Mouse (Mus musculus): ENCODE measurements around the gene Gipc3. TPM values are rescaled to one million over a fixed set of nuclear protein-coding genes. Genes with fewer than 3 reads are reported as not detected.

Gipc3 gene
- polyA plus RNA-seq, 1 experiment = 1.3 TPM

DNA sequence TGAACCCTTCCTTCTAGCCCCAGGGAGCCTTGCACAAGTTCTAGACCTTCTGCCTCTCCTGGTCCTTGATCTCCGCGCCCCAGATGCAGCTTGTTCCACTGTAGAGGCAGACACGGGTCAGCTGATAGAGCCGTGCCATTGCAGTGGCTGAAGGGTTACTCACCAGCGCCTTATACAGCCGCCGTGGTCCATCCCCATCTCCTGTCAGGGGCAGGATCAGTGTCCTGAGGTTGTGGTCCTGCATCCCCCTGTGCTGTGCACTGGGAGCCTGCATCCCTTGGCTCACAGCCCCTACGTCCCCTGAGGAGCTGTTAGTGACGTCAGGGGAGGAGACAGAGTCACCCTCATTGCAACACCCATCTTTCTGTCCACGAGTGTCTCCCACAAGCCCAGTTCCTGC is 39.8 kb downstream of the Gipc3 start:
- peaks cover 62% of the 10 kb centered on the region for H3K4me1 ChIP-seq (ENCODE audit: control insufficient read depth, insufficient read depth, insufficient read length)
- no peaks in the 10 kb centered on the region for H3K27me3 ChIP-seq (ENCODE audit: control insufficient read depth, insufficient read depth, low read length)
- H3K36me3 ChIP-seq (ENCODE audit: control insufficient read depth, insufficient read depth, low read length) = peaks cover 18% of the 10 kb centered on the region
- 34% methylated on average over 10 of the region's 10 CpGs for WGBS
- H3K4me3 ChIP-seq (ENCODE audit: extremely low read depth, insufficient read depth, insufficient read length) = no peak overlapping the region
- no peak for DNase-seq (ENCODE audit: low read depth in 1 of 2, low spot score in 2 of 2)
- H3K27ac ChIP-seq (ENCODE audit: insufficient read depth, low read length) = 0 out of 2 replicates have a peak overlapping the region, but pooled peaks have one; percentile 11
- no peak for TF ChIP-seq CTCF (IDR thresholded peaks at IDR 0.05; ENCODE audit: extremely low read depth, insufficient read depth, insufficient read length, insufficient replicate concordance)
- TF ChIP-seq POLR2A (IDR thresholded peaks at IDR 0.05; ENCODE audit: low read depth, low read length) = no peak

DNA sequence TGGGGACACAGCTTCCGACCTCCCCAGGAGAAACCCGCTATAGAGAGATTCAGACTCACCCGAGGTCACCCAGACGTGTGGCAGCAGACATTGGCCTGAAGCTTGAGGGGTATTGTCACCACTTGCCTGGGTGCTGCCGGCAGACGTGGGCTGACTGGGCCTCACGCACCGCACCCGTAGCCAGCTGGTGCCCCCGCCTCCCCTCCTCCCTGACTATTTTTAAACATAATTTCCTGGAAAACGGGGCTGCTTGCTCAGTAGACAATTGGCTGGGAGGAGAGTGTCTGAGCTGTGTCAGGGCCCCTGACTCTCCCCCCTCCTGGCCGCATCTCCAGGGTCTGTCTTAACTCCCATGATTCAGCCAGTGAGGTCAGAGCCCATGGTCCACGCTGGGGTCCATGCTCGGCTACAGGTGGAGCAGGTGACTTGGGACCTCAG is 40.3 kb downstream of the Gipc3 start:
- 18% methylated on average over 14 of the region's 14 CpGs for WGBS
- TF ChIP-seq POLR2A (IDR thresholded peaks at IDR 0.05; ENCODE audit: low read depth, low read length) (no peak), CTCF (IDR thresholded peaks at IDR 0.05; ENCODE audit: extremely low read depth, insufficient read depth, insufficient read length, insufficient replicate concordance) (no peak)

DNA sequence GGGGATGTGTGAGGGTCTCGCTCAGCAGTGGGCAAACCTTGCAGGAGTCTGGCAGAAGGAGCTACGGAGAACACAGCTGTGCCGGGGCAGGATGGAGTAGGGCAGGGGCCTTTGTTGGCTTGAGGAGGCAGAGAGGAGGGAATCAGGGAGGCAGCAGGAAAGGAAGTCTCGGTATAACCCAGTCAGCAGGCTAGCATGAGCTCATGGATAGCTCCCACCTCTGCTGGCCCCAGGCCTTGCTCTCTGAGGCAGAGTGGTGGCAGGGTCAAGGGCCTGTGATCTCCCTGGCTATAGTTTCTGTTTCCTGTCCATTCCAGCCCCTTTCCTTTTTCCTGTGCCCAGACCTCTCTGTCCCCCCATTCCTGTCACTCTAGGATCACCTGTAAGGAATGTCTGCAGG is 40.8 kb downstream of the Gipc3 start:
- Histone ChIP-seq H3K36me3 (ENCODE audit: control insufficient read depth, insufficient read depth, low read length) (peaks cover 9% of the 10 kb centered on the region), H3K4me3 (ENCODE audit: extremely low read depth, insufficient read depth, insufficient read length) (no peak overlapping the region), H3K27ac (ENCODE audit: insufficient read depth, low read length) (peak overlapping the region; percentile 34; the same call in 1 of the 2 replicates), H3K27me3 (ENCODE audit: control insufficient read depth, insufficient read depth, low read length) (no peaks in the 10 kb centered on the region), H3K4me1 (ENCODE audit: control insufficient read depth, insufficient read depth, insufficient read length) (peaks cover 72% of the 10 kb centered on the region)
- TF ChIP-seq POLR2A (IDR thresholded peaks at IDR 0.05; ENCODE audit: low read depth, low read length) = no peak
- no peak for TF ChIP-seq CTCF (IDR thresholded peaks at IDR 0.05; ENCODE audit: extremely low read depth, insufficient read depth, insufficient read length, insufficient replicate concordance)
- 76% methylated on average over 4 of the region's 4 CpGs for WGBS
- DNase-seq (ENCODE audit: low read depth in 1 of 2, low spot score in 2 of 2) = no peak

More for the DNA sequence above, 40.3 kb downstream of the Gipc3 start:
- Histone ChIP-seq H3K4me3 (ENCODE audit: extremely low read depth, insufficient read depth, insufficient read length) (no peak overlapping the region), H3K4me1 (ENCODE audit: control insufficient read depth, insufficient read depth, insufficient read length) (peaks cover 67% of the 10 kb centered on the region), H3K27ac (ENCODE audit: insufficient read depth, low read length) (peak overlapping the region; percentile 11; the same call in 1 of the 2 replicates), H3K36me3 (ENCODE audit: control insufficient read depth, insufficient read depth, low read length) (peaks cover 15% of the 10 kb centered on the region), H3K27me3 (ENCODE audit: control insufficient read depth, insufficient read depth, low read length) (no peaks in the 10 kb centered on the region)
- DNase-seq (ENCODE audit: low read depth in 1 of 2, low spot score in 2 of 2) = no peak

DNA sequence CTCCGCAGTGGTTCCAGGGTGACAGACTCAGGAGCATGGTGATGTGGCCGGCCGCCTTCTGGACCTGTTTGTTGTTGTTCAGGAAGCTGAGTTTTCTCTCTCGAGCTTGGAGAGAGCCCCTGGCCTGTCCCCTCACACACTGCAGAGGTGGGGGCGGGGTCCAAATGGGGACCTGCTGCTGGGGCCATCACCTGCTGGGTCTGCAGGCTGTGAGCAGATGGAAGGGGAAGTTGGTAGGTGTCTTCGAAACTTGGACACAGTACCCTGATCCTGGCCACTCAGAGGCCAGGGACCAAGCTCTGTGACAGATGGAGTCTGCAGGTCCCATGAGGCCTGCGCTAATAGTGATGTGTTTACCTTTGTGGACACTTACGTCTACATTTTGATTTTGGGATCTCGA is 41.7 kb downstream of the Gipc3 start:
- H3K4me3 ChIP-seq (ENCODE audit: extremely low read depth, insufficient read depth, insufficient read length) = no peak overlapping the region
- H3K27me3 ChIP-seq (ENCODE audit: control insufficient read depth, insufficient read depth, low read length) = no peaks in the 10 kb centered on the region
- peaks cover 80% of the 10 kb centered on the region for H3K4me1 ChIP-seq (ENCODE audit: control insufficient read depth, insufficient read depth, insufficient read length)
- H3K36me3 ChIP-seq (ENCODE audit: control insufficient read depth, insufficient read depth, low read length) = 0 out of 2 replicates have a peak, but pooled peaks cover 3% of the 10 kb centered on the region
- 63% methylated on average over 9 of the region's 9 CpGs for WGBS
- TF ChIP-seq CTCF (IDR thresholded peaks at IDR 0.05; ENCODE audit: extremely low read depth, insufficient read depth, insufficient read length, insufficient replicate concordance) (no peak), POLR2A (IDR thresholded peaks at IDR 0.05; ENCODE audit: low read depth, low read length) (no peak)
- H3K27ac ChIP-seq (ENCODE audit: insufficient read depth, low read length) = no peak overlapping the region
- no peak for DNase-seq (ENCODE audit: low read depth in 1 of 2, low spot score in 2 of 2)

DNA sequence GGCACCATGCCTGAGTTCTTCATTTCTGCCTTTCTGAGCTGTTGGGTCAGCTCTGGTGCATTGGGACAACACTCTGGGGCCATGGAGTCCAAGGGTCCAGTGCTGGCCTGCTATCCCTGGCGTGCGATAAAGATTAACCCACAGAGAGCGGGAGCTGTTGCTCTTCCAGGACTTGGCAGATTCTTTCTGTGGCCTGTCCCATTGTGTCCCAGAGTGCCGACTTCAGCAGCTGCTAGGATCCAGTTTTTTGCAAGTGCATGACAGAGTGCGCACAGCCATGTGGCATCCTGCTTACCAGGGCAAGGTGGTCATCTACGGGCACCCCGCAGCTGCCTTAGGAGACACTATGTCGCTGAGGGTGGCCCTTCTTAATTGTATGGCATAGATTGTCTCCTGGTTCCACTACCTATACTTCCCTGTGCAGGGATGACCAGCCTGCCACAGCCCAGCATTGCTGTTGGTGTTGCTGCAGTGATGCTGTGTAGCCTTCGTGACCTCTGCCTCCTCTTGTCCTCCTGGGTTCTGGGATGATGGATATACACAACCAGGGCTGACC is 42.6 kb downstream of the Gipc3 start:
- 90% methylated on average over 9 of the region's 9 CpGs for WGBS
- DNase-seq (ENCODE audit: low read depth in 1 of 2, low spot score in 2 of 2) = no peak
- Histone ChIP-seq H3K27me3 (ENCODE audit: control insufficient read depth, insufficient read depth, low read length) (no peaks in the 10 kb centered on the region), H3K4me3 (ENCODE audit: extremely low read depth, insufficient read depth, insufficient read length) (no peak overlapping the region), H3K36me3 (ENCODE audit: control insufficient read depth, insufficient read depth, low read length) (no peaks in the 10 kb centered on the region), H3K27ac (ENCODE audit: insufficient read depth, low read length) (peak overlapping the region; percentile 93; the same call in 1 of the 2 replicates), H3K4me1 (ENCODE audit: control insufficient read depth, insufficient read depth, insufficient read length) (peaks cover 87% of the 10 kb centered on the region)
- TF ChIP-seq CTCF (IDR thresholded peaks at IDR 0.05; ENCODE audit: extremely low read depth, insufficient read depth, insufficient read length, insufficient replicate concordance) (no peak), POLR2A (IDR thresholded peaks at IDR 0.05; ENCODE audit: low read depth, low read length) (no peak)

DNA sequence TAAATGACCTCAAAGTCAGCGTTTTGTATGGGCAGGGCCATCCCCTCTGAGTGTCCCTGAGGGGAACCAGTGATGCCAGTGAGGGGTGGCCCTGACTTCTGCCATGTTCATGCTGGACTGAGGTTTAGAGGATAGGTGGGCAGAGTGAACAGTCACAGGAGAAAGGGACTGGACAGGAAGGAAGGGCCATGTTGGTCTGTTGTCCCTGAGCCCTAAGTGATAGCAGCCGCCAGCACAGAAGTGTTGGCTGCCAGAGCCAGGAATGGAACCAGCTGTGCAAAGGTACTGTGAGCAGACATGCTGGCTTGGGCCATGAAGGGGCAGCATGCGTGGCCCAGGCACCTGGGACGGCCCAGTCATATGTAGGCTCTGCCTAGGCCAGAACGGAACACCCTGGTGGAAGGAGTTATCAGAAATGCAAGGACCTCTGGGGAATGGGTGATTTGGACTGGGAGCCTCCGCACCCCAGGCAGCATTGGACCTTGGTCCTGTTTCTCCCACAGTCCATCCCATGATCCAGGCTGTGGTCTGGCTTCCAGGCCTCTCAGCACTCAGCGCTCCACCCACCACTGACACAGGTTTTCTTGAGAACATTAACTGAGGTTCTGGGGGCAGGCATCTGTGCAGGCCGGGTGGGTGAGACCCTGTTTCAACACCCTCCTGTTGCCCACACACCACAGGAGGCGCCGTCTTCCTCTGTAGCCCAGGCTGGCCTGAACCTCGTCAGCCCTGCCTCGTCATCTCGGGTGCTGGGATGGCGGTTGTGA is 43.3 kb downstream of the Gipc3 start:
- H3K27ac ChIP-seq (ENCODE audit: insufficient read depth, low read length) = peak overlapping the region; percentile 93
- H3K4me3 ChIP-seq (ENCODE audit: extremely low read depth, insufficient read depth, insufficient read length) = no peak overlapping the region
- peaks cover 92% of the 10 kb centered on the region for H3K4me1 ChIP-seq (ENCODE audit: control insufficient read depth, insufficient read depth, insufficient read length)
- H3K27me3 ChIP-seq (ENCODE audit: control insufficient read depth, insufficient read depth, low read length) = no peaks in the 10 kb centered on the region
- no peak for DNase-seq (ENCODE audit: low read depth in 1 of 2, low spot score in 2 of 2)
- no peaks in the 10 kb centered on the region for H3K36me3 ChIP-seq (ENCODE audit: control insufficient read depth, insufficient read depth, low read length)
- TF ChIP-seq CTCF (IDR thresholded peaks at IDR 0.05; ENCODE audit: extremely low read depth, insufficient read depth, insufficient read length, insufficient replicate concordance) = no peak
- WGBS = 78% methylated on average over 14 of the region's 14 CpGs
